Mouse (Mus musculus) frontal cortex, postnatal 10 days (tissue): ENCODE data around the gene Omd.
"Not testable (repeated sequence)": the region's sequence is repeated elsewhere in the genome, so short reads cannot be mapped to it uniquely, and the experiment has no call there.

Experiments used
- DNase-seq, 2 experiments: peaks; one replicate each; pipeline ENCODE4 v3.0.0; 2022; ENCODE audit warnings: low spot score in 2 of 2, mixed read lengths in 1 of 2

The Omd gene

GRCm38 (mm10) chr13:49581541-49582530 is at the start of gene Omd:
TSS of gene Omd (plus strand) at chr13:49582462.
- DNase-seq, result no peak

DNA sequence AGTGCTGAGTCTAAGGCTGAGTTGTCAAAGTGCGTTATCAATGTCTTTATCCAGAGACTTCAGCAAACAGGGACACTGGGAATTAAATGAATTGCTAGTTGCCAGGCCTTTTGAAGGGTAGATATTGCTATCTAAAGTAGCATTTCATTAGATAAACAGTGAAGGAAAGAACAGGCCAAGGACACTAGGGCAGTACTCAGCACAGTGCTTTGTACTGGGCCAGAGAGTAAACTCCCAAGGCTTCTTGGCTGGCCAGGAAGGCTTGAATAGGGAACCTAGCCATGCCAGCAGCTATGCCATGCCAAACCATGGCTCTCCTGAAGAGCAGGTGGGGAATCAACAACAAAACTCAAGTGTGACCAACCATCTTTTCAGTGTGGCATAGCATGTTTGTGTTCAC is 45.3 kb upstream of the Omd start:
- DNase-seq, result no peak

GRCm38 (mm10) chr13:49538693-49539092 is 43.6 kb upstream of the Omd start:
- no peak for DNase-seq

GRCm38 (mm10) chr13:49544279-49544678 is 38.0 kb upstream of the Omd start, which contains the start of gene Aspn:
TSS of gene Aspn (plus strand) at chr13:49544443.
- no peak for DNase-seq

GRCm38 (mm10) chr13:49545646-49546045 is 36.6 kb upstream of the Omd start:
- DNase-seq, result no peak

DNA sequence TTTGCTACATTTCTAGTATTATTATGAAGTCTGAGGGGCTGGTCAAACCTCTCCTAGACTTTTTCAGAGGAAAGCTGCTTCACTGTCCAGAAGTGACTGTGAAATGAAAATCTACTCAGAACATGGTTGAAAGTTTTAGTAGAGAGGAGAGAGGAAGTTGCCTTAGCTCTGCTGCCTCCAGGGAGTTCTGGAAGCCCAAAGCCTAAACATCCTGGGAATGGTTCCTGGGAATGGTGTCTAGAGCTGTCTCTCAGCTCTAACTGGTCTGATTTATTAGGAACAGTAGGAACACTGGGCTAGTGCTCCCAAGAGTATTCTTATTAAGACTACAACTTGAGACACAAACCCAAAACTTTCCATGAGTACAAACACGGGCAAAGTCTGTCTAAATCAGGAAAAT is 35.7 kb upstream of the Omd start:
- DNase-seq, result no peak

- DNase-seq, result no peak
These were observed 34.6 kb upstream of the Omd start for GRCm38 (mm10) chr13:49547563-49548150.

DNA sequence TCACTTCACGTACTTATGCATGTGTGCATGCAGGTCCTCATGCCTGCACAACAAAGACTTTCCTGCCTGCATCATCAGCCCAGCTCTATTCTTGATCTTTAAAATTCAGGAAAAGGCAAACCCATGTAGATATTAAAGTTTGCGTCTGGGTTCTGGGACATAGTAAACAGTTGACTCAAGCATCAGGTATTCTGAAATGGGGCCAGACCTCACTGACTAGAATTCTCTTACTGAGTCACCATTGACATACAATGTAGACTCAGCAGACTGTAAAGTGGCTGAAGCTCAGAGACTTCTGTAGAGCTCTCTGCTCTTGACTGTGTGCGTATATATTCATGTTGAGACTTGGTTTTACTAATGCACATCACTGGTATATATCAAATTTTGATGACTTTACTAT is 32.6 kb upstream of the Omd start:
- no peak for DNase-seq

- DNase-seq, result no peak
These were observed 27.7 kb upstream of the Omd start for GRCm38 (mm10) chr13:49554519-49554918.

- DNase-seq, result no peak
These were observed 26.1 kb upstream of the Omd start for GRCm38 (mm10) chr13:49556203-49556602.

DNA sequence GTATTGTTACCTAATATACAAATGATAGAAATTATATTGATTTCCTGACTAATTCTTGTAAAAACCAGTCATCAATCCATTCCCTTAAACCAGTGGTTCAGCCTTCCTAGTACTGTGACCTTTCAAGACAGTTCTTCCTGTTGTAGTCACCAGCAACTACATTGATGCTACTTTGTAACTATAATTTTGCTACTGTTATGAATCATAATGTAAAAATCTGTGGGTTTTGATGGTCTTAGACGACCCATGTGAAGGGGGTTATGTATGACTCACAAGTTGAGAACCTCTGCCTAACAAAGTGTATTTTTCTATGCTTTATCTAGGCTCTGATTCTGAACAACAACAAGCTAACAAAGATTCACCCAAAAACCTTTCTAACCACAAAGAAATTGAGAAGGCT is 25.3 kb upstream of the Omd start:
- no peak for DNase-seq

DNA sequence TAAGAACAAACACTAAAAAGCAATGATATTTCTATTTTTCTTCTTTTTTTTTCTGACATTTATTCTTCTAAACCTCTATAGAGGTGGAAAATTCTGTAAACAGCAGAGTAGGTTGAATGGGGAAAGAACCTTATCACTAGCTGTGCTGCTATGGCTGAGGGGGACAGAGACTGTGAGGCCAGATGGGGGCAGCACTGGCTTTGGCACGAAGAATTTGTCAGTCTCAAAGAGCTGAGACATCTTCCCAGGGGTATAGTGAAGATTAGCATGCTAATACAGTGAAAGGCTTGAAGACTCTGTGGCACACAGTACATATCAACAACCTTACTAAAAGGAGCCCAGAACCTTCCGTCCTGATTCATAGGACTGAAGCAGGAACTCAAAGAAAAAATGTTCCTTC is 23.1 kb upstream of the Omd start:
- no peak for DNase-seq

- no peak for DNase-seq
These were observed 21.4 kb upstream of the Omd start for GRCm38 (mm10) chr13:49560886-49561285.

GRCm38 (mm10) chr13:49564347-49564746 is 17.9 kb upstream of the Omd start:
- no peak for DNase-seq

DNA sequence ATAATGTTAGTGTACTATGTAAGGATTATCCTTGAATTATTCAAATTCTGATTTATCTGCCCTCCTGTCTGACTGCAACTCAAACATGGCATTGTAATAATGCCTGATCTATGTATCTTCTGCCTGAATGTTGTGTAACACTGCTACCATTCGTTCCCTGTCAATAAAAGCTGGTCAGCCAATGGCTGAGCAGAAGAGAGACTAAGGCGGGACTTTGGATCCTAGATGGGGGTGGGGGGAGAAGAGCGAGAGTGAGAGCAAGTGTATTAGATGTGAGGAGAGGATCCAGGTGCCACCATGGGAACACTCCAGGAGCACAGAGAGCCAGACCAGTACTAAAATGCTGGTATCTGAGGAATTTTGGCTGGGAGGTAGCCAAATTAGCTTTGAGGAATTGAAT is 11.9 kb upstream of the Omd start:
- DNase-seq, result no peak

- no peak for DNase-seq
These were observed 10.8 kb upstream of the Omd start for GRCm38 (mm10) chr13:49571418-49571817.

- no peak for DNase-seq
These were observed 1.6 kb downstream of the Omd start for GRCm38 (mm10) chr13:49583859-49584258.

DNA sequence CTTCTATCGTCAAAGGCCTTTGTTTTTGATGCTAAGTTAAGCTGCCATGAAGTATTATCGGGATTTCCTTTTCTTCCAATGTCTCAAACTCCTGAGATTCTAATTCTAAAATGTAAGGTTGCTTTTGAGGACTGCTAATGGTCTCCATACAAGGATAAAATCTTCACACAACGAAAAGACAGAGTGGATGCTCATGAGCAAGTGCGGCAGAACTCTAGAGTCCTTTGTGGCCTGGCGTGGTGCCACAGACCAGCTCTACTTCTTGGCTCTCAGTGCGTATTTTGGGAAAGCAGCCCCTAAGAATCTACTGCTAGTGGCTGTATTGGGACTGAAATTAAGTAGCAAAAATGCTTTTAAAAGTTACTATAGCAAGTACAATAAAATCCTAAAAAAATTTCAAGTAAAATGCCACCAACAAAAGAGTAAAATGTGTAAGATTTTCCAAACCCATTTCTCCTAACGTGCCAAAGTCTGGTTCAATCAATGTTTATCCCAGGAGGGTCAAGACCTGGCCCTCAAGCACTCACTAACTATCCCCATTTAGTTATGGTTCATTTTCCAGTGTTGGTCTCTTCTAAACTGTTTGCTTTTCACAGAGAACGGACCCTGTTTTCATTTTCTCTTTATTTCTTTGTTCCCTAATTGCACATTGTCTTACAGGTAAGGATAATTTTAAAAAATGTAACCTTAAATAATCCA is 2.2 kb downstream of the Omd start:
- no peak for DNase-seq

GRCm38 (mm10) chr13:49586062-49586461 is 3.8 kb downstream of the Omd start:
- DNase-seq, result no peak

DNA sequence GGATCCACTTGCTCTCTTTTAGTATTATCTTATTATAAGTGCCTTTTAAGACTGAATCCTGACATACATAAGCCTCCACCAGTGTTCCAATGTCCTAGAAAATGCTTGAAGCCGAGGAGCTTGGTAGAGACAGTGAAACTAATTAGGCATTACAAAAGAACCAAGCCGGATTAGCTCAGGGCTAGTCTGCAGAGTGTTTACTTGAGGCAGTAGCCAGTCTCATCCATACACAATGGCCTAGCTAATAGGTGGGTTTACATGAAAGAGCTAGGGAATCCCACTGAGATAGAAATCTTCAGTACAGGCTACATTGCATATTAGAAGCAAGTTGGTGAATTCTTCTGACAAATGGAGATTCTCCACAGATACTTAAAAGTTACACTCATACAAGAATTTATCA is 20.3 kb downstream of the Omd start:
- not testable (repeated sequence) for DNase-seq

- no peak for DNase-seq
These were observed 21.3 kb downstream of the Omd start for GRCm38 (mm10) chr13:49603603-49604002.

DNA sequence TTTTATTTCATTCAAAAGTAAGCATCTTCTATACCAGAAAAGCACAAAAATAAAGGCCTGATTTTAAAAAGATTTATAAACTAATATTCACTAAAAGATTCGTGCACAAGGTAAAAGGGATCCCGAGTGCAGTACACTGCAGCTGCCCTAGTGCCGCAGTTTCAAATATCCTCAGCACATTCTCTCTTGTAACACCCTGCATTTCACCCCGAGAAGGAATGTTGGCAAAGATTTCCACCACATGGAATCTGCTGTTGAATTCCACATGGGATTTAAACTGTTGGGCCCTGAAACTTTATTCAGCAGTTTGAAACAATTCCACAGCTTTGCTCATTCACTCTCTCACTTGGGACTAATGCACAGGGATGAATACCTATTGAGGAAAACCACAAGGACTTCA is 25.5 kb downstream of the Omd start, which contains the start of gene Ogn:
Gene Ogn, plus strand, starts transcription at position 333 of the 400 bp plus-strand sequence.
- no peak for DNase-seq
